Mouse (Mus musculus) kidney, postnatal 14 days (tissue): Measurements from ENCODE around the gene Diras1.
A peak's percentile ranks its signal among the peaks of the same experiment; 100 is the strongest.

ENCODE experiments used
- DNase-seq: peaks from one replicate; pipeline ENCODE4 v3.0.0; 2022; ENCODE audit warnings: mixed read lengths

Diras1 gene

DNA sequence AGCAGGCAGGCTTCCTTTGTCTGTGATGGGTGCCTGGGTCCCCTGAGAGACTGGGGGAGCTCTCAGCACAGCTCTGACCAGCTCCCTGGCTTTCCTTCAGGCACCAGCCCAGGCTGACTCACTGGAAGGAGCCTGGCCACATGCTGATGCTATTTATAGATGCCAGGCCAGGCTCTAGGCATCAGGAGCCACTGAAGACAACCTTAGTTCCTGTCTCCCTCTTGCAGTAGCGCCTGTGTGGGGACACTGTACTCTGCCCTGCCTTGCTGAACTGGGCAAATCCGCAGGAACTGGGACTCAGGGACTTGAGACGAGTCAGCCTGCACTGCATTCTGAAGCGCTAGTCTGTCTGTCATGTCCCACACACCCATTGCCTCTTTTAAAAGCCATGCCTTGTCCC lies 1.9 kb upstream of the Diras1 start:
- no peak for DNase-seq

DNA sequence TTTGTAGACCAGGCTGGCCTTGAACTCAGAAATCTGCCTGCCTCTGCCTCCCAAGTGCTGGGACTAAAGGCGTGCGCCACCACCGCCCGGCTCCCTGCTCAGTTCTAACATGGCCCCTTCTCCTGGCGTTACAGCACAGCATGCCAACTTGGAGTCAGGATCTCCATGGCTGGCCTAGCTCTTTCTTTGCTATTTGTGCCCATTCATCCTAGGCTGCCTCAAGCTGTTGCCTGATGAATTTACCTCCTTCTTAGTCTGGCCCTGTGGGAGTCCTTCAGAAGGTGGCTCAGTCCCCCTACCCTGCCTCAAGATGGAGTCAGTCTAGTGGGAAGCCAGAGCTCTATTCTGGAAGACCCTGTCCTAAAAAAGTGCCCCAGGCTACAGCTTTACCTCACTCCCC lies 1.4 kb upstream of the Diras1 start:
- no peak for DNase-seq

DNA sequence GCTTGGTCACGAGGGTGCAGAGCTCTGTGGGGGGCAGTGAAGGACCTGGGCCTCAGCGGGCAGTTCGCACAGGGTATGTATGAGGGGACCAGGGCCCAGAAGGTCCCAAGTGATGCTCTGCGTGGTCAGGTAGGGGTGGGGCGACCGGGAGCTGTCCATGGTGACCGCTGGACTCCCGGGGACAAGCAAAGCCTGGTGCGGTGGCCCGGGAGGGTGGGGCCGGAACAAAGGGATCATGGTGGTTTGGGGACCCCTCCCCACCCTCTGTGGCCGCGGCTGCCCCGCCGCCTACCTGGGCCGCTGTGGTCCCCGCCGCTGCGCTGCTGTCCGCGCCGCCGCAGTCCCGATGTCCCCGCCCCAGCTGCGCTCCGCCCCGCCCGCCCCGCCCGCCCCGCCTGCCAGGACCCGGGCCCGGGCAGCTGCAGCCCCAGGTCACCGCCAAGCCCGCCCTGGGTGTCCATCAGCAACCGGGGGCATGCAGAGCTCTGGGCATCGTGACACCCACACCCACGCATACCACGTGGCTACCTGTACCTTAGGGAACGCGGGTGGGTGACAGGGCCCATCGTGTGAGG lies 328 bp downstream of the Diras1 start:
- no peak for DNase-seq

DNA sequence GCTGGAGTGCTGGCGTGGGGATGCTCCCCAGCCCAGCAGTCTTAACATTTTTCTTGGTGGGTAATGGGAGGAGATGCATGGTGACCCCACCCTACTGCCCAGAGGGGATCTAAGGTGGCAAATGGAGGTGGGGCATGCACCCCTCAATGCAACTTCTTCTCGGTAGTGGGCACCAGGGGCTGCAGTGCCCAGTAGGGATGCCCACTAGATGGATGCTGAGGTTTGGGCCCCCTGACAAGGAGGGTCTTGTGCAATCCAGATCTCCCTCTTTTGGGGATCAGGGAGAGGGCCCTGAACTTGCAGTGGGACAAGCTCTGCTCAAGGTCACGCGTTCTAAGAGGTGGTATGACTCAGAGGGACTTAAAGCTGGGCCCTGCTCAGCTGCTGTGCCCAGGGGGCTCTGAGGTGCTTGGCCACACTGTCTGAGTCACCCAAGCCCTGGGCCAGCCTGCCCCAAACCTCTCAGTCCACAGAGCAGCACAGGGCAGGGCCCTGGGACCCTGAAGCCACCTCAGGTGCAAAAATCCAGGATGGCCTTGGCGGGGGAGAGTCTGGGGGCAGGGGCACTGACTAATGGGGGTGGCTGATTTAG lies 1.0 kb downstream of the Diras1 start:
- DNase-seq, result no peak

DNA sequence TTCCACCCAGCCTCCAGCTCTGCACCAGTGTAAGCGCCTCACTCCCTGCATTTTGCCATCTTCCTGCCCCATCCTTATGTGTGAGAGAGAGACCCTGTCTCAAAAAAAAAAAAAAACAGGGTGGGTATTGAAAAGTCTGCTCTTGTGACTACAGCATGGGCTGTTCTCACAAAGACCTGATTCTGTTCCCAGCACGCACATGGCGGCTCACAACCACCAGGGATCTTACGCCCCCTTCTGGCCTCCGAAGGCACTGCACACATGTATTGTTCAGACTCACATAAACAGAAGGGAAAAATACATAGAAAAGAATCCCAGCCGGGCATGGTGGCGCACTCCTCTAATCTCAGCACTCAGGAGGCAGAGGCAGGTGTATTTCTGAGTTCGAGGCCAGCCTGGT lies 2.7 kb downstream of the Diras1 start:
- DNase-seq, result no peak

DNA sequence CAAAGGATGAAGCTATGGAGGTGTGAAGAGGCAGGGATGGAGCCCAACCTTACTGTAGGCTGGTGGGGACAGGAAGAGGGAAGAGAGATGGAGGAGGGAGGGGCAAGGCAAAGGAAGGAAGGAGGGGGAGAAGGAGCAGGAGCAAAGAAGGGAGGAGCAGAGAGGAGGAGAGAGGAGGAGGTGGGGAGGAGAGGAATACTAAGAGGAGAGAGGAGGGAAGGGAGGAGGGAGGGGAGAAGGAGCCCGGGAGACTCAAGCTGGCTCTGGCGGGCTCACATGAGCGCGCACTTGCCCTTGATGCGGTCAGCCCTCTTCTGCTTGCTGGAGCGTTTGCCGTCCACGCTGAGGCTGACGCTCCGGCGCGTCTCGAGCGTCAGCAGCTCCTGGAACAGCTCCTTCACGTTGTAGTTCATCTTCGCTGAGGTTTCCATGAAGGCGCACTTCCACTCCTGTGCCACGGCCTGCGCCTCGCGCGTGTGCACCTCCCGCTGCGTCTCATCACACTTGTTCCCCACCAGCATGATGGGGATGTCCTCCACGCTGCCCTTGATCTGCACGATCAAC lies 3.8 kb downstream of the Diras1 start:
- no peak for DNase-seq

DNA sequence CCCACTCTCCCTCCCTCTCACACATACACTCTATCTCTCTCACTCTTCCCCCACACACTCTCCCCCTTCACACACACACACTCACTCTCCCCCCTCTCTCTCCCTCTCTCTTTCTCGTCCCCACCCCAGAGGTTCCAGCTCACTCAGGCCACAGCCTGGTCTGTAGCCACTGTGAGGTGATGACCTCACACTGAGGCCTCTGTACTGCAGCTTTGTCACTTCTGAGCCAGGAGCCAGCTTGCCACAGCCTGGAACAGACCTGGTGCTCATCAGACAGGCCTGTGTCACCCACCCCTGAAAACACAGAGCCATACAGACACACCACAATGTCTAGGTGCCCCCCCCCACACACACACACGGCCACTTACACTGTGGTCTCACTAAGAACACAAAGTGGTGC lies 5.3 kb downstream of the Diras1 start:
- DNase-seq, result no peak

DNA sequence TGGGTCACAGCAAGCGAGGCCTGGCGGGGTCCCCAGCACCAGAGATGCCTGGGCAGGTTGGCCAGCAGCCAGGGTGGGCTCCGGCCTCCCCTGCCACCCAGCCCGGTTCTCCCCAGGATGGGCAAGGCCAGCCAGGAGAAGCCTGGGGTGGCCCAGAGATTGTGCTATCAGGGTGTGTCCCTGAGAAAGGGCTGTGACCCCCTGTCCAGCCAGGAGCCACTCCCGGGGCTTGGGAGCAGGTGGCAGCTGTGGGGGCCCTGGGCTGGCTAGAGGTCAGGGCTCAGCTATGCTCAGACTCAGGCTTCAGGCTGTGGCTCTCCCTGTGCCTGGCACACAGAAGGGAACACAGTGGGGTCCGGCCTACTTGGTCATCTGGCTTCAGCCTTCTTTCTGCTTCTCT lies 5.8 kb downstream of the Diras1 start:
- DNase-seq, result no peak

DNA sequence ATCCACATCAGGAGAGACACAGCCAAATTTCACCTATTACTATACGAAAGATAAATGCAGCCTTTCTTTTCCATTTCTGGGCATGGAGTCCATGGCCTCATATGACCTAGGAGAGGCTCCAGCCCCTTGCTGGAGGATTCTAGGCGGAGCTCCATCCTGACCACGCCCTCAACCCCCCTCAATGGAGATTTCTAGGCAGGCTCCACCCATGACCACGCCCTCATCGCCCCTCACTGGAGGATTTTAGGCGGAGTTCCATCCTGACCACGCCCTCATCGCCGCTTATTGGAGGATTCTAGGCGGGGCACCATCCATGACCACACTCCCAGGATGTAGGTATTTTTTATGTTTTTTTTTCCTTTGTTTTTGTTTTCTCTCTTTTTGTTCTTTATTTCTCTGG lies 7.1 kb downstream of the Diras1 start:
- peak; percentile 25 for DNase-seq

DNA sequence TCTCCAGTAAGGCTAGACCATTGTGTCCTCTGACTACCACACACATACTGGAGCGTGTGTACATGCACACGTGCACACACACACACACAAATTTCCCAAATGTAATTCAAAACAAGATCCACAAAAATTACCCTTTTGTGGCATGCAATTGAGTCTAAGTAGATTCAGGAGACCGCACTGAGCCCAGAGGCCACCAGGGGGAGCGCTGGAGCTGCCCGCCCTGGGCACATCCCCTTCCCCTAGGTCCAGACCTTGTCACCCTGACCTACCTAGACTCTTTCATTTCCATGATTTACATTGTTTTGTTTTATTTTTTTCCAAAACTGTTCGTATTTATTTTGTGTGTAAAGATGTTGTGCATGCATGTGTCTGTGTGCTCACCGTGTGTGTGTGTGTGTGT lies 8.8 kb downstream of the Diras1 start:
- peak; percentile 66 for DNase-seq

DNA sequence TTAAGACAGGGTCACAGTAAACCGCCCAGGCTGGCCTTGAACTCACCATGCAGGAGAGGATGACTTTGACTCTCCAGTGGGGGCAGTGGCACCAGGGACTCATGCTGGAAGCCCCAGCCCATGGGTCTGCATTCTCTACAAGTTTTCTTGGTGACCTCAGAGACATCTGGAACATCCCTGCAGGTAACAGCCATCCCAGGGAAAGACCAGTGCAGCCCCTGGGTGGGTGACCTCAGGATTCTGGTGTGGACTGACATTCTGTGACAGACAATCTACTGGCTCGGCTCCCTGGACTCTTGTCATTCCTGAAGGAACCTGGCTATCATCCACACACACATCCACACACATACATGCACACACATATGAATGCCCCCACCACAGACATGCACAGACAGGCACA lies 9.8 kb downstream of the Diras1 start:
- no peak for DNase-seq

DNA sequence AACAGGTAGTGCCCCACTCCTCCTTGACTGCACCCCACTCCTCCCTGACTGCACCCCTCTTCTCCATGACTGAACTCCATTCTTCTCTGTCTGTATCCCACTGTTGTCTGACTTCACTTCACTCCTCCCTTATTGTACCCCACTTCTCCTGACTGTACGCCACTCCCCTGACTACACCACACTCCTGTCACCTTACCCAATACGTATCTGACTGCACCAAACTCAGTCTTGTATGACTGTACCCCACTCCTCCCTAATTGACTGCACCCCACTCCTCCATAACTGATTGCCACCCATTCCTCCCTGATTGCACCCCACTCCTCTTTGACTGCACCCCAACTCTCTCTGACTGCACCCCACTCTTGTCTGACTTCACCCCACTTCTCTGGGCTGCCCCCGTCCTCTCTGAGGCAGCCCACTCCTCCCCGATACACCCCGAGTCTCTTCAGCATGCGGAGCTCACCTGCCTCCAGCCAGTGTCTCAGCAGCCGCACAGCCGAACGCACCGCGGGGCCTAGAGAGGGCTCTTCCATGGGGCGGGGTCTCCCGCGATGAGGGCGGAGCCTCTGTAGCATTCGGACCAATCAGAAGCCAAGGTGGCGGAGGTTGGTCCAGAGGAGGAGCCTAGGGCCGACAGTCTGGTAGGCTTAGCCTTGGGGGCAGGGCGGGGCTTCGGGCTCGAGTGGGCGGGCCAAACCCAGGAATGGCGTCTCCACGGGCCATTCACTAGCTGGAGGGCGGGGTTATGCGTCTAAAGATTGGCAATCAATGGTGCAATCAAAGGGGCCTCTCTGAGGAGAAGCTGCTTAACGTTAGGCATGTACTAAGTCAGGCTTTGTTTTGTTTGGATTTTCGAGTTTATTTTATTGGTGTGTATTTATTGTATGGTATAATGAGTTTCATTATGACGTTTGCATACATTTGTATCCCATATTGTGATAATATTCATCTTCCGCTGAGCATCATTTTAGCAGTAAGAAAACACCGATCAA lies 10.8 kb downstream of the Diras1 start, which contains the start of gene Gng7:
Gng7 (minus strand) TSS at position 553 of the 992 bp plus-strand sequence.
- DNase-seq, result peak; percentile 96

DNA sequence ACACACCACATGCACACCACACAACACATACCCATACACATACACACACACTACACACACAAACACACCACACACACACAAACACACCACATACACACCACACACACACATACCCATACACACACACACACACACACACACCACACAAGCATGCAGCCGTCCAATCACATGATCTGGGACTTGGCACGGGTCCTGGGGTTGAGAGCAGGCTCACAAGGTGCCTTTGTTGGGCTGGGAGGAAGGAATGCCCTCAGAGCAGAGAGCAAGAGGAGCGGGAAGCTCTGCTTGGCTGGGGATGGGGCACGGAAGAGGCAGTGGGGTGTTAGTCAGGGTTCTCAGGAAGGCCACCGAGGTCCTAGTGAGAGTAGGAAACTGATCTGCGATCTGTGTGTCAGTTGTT lies 14.6 kb downstream of the Diras1 start:
- no peak for DNase-seq

DNA sequence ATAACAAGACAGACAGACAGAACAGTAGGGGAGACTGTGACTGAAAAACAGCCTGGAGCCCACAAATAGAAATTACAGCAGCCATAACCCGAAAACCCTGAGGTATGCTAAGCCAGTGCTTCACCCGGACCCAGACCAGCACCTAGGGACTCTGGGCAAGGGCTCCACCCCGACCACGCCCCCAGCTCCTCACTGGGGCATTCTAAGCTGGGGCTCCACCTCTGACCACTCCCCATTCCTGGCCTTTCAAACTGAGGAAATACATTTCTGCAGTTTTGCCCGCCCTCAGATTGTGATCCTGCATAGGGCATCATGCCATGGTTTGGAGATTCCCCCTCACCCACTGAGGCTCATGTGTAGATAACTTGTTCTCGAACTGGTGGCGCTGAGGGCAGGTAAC lies 18.2 kb downstream of the Diras1 start:
- DNase-seq, result no peak

DNA sequence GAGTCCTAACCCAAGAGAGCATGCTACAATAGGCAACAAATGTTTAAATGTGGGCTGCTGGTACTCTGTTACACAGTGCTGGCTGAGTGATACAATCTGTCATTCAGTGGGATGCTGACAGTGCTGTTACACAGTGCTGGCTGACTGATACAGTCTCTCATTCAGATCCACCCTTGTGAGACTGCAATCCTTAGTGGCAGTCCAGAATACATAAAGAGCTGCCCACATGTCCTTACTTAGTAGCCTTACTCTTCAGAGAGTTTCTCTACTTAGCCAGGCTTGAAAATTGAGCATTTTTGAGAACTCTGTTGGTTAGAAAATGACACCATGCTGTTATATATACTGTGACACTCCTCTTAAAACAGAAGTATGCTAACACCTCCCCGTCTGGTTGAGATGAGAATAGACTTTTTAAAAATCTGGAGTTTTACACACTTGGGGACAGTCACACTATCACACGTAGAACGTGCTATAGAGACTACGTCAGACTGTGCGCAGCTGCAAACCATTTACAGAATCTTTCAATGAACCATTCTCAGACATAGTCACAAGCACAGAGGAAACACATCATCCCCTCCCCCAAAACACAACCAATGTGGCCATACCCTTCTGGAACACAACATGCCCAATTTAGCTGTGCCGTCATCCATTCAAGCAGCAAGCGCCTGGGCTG lies 19.3 kb downstream of the Diras1 start:
- DNase-seq, result no peak

DNA sequence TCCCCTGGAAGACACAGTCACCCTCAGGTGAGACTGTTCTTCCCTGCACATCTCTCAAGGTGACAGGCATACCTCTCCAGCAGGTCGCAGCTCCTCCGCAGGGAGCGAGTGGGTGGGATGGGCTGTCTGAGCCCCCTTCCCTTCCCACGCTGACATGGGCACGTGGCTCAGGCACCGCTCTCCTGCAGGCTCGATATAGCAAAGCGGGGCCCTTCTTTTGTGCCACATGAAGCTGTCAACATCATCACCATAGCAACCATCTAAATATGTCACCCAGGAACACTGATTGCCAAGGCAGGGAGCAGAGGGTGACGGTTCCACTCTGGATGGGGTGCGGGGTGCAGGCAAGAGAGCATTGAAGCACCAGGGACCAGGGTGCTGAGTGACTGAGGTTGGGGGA lies 24.3 kb downstream of the Diras1 start:
- no peak for DNase-seq

DNA sequence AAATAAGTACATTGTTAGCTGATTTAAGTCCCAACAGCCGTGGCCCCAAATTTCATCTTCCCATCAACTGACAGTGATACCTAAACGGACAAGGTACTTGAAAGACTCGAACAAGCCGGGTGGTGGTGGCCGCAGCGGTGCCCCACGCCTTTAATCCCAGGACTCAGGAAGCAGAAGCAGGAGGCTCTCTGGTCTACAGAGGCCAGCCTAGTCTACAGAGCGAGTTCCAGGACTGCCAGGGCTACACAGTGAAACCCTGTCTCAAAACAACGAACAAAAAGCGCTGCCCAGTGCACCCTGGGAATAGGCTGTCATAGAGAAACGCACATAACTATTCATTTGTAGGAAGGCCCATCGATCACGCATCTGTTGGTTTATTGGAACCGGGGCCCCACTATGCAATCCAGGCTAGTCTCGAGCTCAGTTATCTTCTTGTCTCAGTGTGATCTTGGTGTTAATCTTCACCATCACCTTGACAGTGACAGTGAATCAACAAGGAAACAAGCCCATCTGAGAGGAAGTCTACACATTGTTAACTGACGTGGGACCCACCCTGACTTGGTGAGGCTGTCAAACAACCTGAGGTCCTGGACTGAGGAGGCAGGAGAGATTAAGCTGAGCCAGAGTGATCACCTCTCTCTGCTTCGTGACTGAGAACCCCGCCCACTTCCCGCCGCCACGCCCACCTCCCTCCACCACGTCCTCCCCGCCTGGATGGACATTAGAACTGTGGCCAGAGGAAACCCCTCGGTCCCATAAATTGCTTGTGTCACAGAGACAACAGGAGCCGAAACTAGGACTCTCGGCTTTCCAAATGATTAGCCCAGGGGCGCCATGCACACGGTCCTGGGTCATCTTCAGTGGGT lies 25.0 kb downstream of the Diras1 start:
- no peak for DNase-seq

DNA sequence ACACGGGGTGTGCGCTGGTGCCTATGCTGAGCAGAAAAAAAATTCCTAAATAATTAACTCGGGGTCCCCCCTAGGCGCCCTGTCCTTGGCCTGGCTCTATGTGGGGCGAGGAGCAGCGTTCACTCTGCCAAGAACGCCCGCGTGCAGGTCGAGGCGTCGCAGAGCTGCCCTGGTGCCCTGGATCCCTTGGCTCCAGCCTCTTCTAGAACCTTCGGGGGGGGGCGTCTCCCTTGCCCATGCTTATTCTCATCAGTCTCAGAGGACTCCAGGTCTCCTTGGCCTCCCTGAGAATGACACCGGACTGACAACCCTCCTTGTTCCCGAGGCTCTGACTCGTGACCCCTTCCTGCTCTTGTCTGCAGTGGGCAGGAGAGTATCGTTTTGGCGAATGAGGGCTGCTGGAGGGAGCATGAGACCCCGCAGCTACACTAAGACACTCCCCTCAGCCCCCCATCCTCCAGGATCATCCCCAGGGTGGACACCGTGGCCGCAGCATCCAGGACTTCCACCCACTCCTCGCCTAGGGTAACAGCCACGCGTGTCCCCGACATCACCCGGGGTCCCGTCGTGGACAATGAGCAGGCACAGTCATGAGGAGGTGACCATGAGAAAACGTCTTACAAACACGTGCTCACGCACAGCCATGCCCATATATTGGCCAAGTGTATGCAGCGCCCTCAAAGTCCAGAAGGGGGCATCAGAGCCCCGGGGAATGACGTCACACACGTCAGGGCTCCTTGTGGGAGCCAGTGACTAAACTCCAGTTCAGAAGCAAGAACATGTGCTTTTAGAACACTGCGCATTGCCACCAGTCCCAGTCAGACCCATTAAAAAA lies 25.9 kb downstream of the Diras1 start:
- DNase-seq, result peak; percentile 87

DNA sequence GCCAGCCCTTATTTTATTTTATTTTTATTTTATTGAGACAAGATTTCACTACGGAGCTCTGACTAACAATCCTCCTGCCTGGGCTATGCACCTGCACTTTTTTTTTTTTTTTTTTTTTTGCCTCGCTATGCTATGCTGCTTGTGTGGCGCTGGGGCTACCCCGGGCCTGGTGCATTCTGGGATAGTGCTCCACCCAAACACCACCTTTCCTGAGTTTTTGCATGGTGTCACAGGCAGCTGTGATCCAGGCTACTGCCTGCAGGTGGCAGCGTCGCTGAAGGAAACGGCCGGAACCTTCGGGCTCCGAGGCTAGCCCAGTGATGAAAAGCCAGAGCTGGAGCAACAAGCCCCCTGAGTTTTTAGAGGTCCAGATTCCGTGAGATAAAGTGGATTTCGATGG lies 26.7 kb downstream of the Diras1 start:
- peak; percentile 65 for DNase-seq

DNA sequence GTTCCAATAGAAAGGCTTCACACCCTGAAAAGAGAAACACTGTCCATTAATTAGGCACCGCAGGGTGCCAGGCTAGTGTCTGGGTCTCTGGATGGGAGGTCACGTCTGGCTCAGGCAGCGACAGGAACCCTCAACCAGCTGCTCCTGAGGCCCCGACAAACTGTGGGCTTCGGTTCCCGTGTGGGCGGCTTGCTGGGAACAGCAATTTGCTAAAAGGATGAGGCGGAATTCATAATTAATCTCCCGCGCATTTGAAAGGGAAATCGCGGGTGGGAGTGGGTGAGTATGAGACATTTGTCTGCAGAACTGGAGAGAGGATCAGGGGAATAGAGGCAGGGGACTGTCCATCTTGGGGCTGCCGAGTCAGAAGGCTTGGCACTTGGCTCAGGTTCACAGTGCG lies 27.4 kb downstream of the Diras1 start:
- DNase-seq, result no peak

DNA sequence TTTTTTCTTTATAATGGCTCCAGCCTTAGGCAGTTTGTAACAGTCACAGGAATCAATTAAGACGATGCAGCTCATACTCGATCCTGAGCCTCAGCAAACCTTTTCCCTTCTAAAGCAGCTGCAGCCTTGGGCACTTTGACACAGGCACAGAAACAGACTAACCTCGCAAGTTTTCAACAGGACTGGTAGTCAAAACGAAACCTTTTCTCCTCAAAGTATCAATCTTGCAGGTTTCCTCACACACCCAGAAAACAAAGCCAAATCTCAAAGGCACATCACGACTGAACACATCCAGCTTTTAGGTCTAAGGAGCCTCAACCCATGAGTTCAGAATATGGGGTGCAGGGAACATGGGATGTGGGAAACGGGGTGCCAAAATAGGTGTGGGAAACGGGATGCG lies 28.1 kb downstream of the Diras1 start:
- no peak for DNase-seq
